Mouse (Mus musculus): Measurements from ENCODE around the gene Msrb1.
"Not testable (repeated sequence)": the region's sequence is repeated elsewhere in the genome, so short reads cannot be mapped to it uniquely, and the experiment has no call there.

Gene Msrb1

GRCm38 (mm10) chr17:24736330-24737051 is at the start of gene Msrb1:
Gene Msrb1, plus strand, starts transcription at chr17:24736642.
- DNase-seq, result peak; percentile 99

GRCm38 (mm10) chr17:24687146-24687595 is 49.3 kb upstream of the Msrb1 start:
- DNase-seq, result peak; percentile 46 to 64

- DNase-seq, result no peak
These were observed 48.8 kb upstream of the Msrb1 start for GRCm38 (mm10) chr17:24687599-24687998.

- no peak for DNase-seq
These were observed 47.0 kb upstream of the Msrb1 start, which contains the start of gene Syngr3 for GRCm38 (mm10) chr17:24689251-24690081. Gene Syngr3, minus strand, starts transcription at chr17:24689955.

- DNase-seq, result no peak
These were observed 44.1 kb upstream of the Msrb1 start for GRCm38 (mm10) chr17:24692385-24692784.

- peak; percentile 44 to 49 for DNase-seq
These were observed 41.0 kb upstream of the Msrb1 start for GRCm38 (mm10) chr17:24695326-24696010.

- peak; percentile 83 to 85 for DNase-seq
These were observed 40.3 kb upstream of the Msrb1 start, which contains the start of the genes Gfer and Noxo1 for GRCm38 (mm10) chr17:24696011-24696697. Gene Gfer, minus strand, starts transcription at chr17:24696156. Gene Noxo1, plus strand, starts transcription at chr17:24696234.

- no peak for DNase-seq
These were observed 38.5 kb upstream of the Msrb1 start for GRCm38 (mm10) chr17:24697985-24698384.

- DNase-seq, result no peak
These were observed 37.7 kb upstream of the Msrb1 start for GRCm38 (mm10) chr17:24698715-24699114.

GRCm38 (mm10) chr17:24699473-24699872 is 37.0 kb upstream of the Msrb1 start:
- DNase-seq, result no peak

GRCm38 (mm10) chr17:24701251-24701650 is 35.2 kb upstream of the Msrb1 start:
- DNase-seq, result no peak

GRCm38 (mm10) chr17:24705821-24706220 is 30.6 kb upstream of the Msrb1 start:
- DNase-seq, result no peak

GRCm38 (mm10) chr17:24706982-24707800 is 29.3 kb upstream of the Msrb1 start, which contains the start of gene Tbl3:
Gene Tbl3, minus strand, starts transcription at chr17:24707660.
- peak; percentile 88 to 94 for DNase-seq

GRCm38 (mm10) chr17:24707801-24708425 is 28.5 kb upstream of the Msrb1 start:
- DNase-seq, result no peak

- DNase-seq, result no peak
These were observed 27.8 kb upstream of the Msrb1 start for GRCm38 (mm10) chr17:24708646-24709045.

- DNase-seq, result no peak
These were observed 20.9 kb upstream of the Msrb1 start for GRCm38 (mm10) chr17:24715556-24715955.

GRCm38 (mm10) chr17:24716166-24716682 is 20.2 kb upstream of the Msrb1 start:
- DNase-seq, result no peak

- DNase-seq, result no peak
These were observed 18.5 kb upstream of the Msrb1 start, which contains the start of the genes Rnf151 and Rps2 for GRCm38 (mm10) chr17:24717943-24718342. Gene Rnf151, minus strand, starts transcription at chr17:24718063. Gene Rps2, plus strand, starts transcription at chr17:24718116.

- not testable (repeated sequence) for DNase-seq
These were observed 17.5 kb upstream of the Msrb1 start for GRCm38 (mm10) chr17:24718938-24719337.

- peak; percentile 98 to 99 for DNase-seq
These were observed 16.8 kb upstream of the Msrb1 start for GRCm38 (mm10) chr17:24719494-24720222.
